Mouse (Mus musculus) neural tube, embryonic 10.5 days (tissue): ENCODE results near the gene Taf12.
"Not testable (repeated sequence)": the region's sequence is repeated elsewhere in the genome, so short reads cannot be mapped to it uniquely, and the experiment has no call there.

ENCODE experiments used
- DNase-seq: peaks from one replicate; pipeline ENCODE4 v3.0.0-alpha.2; 2017; ENCODE audit warnings: low spot score; ENCODE audit errors: extremely low spot score

Taf12 gene

DNA sequence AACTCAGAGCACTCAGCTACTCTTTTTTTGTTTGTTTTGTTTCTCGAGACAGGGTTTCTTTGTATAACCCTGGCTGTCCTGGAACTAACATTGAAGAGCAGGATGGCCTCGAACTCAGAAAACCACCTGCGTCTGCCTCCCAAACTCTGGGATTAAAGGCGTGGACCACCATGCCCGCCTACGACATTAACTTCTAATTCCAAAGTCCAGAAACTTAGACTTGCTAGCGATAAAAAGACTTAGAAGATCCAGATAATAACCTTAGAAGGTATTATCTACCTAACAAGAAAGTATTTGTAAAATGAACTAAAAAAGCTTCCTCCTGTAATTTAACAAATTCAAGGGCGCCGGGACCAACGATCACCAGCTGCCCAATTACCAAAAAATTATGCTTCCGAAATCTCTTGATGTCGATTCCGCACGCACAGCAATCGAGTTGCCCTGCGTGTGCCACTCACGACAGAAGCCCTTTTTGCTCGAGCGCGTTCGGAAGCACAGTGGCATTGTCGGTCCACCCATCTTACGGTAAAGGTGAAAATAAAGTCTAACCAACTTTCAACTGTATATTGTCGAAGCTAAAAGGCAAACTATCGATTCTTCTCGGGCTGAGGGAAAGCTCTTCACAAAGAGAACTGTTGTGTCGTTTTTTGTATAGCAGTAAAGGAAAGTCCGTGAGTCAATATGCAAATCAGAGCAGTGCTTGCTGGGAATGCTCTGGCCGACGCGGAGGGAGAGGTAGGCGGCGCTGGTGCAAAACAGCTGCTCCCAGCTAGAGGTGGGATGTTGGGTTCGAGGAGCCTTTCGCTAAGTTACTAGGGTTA is 4.2 kb upstream of the Taf12 start:
- peak; percentile 89 for DNase-seq

DNA sequence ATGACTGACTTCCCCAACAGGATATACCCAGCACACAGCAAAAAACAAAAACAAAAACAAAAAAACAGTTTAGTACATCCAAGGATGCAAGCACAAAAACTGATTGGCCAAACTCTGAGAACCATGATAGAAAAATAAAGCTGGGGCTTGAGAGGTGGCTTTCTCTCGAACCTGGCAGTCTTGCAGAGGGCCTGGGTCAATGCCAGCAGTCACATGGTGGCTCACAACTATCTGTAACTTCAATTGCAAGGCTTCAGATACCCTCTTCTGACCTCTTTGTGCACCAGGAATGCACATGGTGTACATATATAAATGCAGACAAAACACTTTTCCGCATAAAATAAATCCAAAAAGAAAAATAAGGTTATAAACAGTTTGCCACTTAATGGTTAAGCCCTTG is 1.0 kb upstream of the Taf12 start:
- DNase-seq = no peak

DNA sequence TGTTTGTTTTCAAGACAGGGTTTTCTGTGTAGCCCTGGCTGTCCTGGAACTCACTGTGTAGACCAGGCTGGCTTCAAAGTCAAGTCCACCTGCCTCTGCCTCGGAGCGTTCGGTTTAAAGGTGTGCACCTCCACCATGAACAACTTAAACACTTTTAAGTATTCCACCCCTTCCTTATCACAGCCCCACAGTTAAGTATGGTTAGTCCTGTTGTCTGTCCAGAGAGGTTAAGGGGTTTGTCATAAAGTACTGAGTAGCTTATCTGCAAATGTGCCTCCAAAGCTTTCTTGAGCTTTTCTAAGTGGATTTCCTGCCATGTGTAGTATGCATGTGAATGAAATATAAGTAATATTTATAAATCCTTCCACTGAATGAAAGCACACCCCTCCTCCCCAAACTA is 1.8 kb downstream of the Taf12 start:
- no peak for DNase-seq

DNA sequence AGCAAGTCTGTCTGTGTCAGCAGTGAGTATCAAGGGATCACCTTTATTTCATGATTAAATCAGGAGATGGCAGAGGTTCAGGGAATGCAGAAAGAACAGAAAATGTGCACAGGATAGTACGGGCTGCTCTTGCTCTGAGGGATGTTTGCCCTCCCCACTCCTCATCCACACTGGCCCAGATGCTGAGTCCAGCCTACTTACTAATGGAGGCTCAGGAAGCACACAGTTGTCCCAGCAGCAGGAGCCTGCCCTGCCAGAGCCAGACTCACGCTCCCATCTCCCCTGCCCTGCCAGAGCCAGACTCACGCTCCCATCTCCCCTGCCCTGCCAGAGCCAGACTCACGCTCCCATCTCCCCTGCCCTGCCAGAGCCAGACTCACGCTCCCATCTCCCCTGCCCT is 14.7 kb downstream of the Taf12 start:
- DNase-seq = not testable (repeated sequence)

DNA sequence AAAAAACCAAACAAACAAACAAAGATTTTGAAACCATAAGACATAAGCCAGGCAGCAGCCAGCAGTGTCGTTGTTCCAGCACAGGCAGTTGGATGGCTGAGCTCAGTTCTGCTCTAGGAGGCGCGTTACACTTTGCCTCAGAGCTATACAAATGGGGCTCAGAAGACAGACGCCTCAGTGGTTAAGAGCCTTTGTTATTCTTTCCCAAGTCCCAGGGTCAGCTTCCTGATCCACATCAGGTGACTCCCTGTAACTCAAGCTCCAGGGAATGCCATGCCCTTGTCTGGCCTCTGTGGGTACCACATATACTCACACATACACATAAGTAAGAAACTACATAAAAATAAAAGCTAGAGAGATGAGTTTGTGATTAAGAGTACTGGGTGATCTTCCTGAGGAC is 16.9 kb downstream of the Taf12 start:
- no peak for DNase-seq

DNA sequence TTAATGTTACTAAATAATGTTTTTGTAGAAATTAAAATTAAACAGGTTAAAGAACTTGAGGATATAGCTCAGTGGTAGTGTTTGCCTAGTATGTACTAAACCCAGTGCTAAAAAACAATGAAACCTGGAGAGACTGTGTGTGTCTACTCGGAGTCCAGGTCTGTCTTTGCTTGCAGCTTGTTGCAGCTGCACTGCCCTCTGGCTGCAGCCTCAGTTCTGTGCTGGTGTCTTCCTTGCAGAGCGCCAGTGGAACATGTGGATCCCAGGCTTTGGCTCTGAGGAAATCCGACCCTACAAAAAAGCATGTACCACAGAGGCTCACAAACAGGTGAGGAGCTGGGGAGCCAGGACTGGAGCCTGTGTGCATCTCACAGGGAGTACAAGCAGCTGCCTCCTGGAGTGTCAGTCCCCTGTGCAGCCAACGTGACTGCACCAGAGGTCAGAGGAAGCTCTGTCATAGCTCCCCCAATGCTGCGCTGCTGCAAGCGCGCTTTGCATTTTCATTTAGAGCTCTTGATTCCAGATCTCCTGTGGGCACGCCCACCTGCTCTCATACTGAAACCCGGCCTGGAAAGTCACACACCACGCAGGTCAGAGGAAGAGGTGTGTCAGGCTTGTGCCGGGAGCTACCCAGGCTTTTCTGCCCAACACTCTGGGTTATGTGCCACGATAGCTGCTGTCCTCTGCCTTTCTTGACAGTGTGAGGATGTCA is 17.6 kb downstream of the Taf12 start:
- no peak for DNase-seq

DNA sequence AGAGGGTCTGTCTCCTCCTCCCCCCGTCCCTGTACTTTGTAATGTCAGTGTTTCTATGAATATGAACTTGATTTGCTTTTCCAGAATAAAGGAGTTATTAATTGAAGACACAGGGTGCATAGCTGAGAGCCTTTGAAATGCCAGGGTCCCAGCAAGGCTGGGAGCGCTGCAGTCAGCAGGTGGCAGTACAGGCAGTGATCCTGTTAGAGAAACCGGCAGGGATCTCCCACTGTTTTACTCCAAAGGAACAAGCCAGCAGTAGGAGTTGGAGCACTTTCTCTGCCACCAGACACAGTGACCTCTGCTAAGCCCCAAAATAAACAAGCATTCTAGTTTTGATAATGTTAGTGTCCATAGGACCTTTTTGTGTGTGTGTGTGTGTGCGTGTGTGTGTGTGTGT is 18.8 kb downstream of the Taf12 start:
- DNase-seq = no peak

DNA sequence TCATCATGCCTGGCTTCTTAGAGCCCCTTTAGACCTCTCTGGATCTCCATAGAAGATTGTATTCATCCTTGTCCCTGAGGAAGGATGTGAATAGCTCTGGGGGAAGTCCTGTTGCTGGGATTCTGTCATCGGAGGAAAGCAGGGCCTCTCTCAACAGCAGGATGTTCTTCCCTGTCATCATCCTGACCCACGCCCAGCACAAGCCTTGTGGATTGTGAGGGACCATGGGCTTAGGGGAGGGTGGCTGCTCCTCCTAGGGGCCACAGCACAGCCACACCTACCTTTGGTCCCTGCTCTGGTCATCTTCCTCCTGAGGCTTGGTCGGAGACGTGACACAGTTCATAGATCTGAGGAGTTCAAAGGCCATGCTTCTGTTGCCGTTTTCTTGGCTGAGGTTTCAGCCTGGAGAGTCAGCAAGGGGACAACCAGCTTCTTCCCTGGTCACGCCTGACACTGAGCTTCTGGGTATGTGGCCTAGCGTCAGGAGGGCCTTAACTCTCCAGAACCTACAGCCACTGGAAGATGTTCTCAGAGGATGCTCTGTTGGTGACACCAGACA is 19.6 kb downstream of the Taf12 start:
- no peak for DNase-seq

DNA sequence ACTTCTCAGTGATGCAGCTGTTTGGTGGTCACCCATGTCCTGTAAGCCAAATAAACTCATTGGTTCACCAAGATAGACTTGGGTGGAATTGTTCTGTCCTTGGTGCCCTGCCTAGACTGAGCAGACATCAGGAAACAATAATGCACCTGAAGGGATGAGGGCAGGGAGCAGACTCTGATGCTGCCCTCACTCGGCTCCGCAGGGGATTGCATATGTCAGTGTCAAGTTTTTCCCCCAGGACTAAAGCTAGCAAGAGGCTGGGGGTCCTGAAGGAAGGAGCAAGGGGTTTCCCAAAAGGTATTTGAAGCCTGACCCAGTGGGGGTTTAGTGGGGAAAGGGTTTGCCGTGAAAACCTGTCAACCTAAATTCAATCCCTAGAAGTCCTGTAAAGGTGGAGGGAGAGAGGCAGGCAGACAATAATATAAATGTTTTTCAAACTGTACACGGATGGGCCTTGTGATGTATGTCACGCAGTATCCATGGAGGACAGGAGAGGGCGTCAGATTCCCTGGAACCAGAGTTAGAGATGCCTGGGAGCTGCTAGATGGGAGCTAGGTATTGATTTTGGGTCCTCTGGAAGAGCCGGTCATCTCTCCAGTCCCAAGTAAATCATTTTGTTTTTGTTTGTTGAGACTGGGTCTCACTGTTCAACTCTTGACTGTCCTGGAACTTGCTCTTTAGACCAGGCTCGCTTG is 21.7 kb downstream of the Taf12 start:
- DNase-seq = no peak

DNA sequence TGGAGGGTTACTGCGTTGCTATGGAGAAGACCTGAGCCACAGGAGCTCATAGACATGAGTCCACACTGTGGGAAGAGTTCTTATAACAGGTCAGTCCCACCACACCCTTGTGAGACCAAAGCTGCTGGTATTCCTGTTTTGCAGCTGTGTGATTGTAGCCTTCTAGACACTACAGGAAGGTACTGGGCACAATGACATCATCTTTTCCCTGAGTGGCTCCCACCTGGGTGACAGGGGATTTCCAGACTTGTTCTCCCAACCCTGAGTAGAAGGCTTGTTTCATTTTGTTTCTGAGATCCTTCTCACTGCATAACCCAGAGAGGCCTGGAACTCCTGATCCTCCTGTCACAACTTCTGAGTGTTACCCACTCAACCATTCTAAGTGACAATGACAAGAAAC is 25.7 kb downstream of the Taf12 start:
- no peak for DNase-seq

DNA sequence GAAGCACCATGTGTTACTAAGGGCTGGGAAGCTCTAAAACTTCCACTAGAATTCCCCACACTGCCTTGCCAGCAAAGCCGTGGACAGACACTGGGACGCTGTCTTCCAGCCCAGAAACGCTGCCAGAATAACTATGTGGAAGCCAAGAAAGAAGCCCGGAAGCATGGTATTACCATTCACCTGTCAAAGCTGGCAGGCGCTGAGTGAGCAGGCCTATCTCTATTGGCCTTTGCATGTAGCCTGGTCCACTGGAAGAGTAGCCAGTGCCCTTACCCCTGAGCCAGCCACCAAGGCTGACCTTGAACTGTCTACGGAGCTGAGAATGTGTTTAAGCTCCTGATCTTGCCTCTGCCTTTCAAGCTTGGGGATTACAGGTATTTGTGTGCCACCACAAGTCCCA is 27.3 kb downstream of the Taf12 start:
- DNase-seq = no peak

DNA sequence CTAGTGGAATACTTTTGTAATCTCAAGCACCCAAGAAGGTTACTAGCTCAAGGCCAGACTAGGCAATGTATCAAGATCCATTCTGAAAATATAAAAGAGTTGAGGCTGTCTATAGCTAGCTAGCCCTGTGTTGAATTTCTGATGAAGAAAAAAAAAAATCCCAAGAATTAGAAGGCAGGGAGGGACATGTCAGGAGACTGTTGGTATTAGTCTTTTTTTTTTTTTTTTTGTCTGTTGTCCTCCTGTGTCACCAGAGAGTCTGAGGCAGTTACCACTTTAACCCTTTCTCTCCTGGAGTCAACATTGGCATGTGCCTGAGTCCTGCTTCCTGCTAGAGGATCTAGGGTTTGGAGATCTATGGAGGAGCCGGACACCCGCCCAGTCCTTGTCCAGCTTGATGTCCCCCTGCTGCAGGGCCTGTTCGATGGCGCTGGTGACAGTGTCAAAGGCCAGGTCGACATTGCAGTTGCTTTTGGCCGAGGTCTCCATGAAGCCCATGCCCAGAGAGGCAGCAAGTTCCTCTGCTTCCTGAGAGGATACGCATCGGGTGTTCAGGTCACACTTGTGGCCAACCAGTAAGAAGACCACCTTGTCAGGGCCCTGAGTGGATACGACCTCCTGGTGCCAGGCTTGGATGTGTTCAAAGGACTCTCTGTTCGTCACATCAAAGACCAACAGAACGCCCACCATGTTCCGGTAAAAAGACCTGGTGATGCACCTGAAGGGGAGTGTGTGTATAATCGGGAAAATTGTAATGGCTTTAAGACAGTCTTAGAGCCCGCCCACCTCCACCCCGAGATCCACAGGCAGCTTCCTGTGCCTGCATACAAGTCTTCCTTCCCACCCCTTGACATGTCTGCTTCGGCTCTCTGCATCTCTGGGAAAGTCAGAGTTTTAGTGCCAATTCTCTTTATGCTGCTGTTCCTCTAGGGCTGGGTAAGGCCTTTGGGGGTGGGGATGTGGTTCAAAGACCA is 28.1 kb downstream of the Taf12 start:
- DNase-seq = no peak

DNA sequence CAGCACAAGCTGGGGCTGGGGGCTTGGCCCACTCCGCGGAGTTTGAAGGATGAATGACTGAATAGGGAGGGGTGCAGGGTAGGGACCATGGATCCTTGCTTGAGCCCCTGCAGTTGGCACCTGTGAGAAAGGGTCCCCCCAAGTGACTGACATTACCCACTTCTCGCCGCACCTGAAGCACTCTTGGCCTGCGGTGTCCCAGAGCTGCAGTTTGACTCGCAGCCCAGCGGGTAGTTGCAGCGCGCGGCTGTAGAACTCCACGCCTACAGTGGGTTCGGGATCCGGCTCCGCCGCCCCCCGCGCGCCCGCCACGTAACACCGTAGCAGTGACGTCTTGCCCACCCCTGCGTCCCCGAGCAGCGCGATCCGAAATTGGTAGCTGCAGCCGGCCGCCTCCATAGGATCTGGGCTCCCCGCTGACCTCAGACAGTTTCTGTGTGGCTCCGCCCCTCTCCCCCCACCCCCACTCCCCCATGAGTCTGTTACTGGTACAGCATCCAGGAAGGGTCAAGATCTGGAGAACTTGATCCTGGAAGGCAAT is 28.8 kb downstream of the Taf12 start, which contains the start of gene Rab42:
TSS of gene Rab42 (minus strand) at position 447 of the 541 bp plus-strand sequence.
- peak; percentile 68 for DNase-seq

DNA sequence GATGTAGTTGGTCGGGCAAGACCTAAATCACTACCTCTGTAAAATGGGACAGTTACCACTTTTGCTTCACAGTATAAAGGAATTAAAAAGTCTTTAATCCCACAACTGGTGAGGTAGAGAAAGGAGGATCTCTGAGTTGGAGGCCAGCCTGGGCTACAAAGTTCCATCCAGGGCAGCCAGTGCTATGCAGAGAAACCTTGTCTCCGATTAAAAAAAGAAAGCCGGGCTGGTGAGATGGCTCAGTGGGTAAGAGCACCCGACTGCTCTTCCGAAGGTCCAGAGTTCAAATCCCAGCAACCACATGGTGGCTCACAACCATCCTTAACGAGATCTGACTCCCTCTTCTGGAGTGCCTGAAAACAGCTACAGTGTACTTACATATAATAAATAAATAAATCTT is 29.3 kb downstream of the Taf12 start:
- not testable (repeated sequence) for DNase-seq

DNA sequence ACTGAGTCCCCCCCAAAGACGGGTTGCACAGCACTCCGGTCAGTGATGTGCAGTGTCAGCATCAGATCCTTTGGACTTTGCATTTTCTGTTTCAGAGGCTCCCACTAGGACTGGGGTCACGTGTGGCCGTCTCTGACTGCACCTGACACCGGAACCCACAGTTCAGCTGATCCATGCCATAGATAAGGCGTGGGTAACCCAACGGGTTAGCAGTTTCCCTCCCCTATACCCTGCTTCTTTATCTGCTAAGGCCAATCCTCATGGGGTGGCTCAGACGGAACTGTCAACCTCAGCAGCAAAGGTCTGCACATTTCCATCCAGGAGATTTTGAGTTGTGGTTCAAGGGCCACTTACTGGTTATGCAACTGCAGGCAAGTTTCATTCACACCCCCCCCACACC is 31.1 kb downstream of the Taf12 start:
- no peak for DNase-seq

DNA sequence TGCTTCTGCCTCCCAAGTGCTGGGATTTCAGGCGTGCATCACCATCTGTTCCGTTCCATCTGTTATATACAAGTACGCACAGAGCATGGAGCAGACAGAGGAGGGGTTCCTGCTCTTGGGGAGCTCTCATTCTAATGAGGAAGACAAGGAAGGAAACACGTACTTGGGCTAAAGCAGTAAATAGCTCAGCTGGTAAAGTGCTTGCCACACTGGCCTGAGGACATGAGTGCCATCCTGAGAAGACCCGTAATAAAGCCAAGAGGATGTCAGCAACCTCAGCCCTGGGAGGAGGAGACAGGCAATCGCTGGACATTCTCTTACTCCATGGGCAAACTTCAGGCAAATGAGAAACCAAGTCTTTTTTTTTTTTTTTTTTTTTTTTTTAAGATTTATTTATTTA is 31.8 kb downstream of the Taf12 start:
- no peak for DNase-seq

DNA sequence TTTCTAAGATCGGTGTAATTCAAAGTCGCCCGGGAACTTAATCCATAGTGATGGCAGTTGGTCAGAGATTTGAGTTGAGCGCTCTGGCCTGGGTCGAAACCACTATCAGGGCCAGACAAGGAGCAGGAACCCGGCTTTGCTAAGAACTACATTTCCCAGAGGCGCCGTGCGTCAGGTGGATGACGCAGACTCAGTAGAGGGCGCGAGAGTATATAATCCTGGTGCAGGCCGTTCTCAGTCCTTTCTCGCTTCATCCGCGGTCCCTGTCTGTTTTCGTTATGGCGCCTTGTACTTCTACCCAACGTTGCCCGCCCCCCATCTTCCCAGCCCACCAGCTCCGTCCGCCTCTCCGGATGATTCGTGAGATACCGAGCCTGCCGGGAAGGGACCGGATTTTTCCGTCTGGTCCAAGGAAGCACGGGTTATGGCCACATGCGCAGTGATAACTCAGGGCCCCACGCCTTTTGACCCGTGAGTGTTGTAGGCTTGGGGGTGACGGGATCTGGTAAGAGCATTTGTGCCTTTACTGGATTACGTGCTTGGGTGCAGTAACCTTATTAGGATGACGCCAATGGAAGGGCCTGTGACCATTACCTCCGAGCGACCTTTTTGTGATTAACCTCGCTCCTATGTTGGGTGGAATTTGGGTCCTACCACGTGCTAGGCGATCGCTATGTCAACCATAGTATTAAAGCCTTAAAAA is 34.4 kb downstream of the Taf12 start:
- peak; percentile 85 for DNase-seq

DNA sequence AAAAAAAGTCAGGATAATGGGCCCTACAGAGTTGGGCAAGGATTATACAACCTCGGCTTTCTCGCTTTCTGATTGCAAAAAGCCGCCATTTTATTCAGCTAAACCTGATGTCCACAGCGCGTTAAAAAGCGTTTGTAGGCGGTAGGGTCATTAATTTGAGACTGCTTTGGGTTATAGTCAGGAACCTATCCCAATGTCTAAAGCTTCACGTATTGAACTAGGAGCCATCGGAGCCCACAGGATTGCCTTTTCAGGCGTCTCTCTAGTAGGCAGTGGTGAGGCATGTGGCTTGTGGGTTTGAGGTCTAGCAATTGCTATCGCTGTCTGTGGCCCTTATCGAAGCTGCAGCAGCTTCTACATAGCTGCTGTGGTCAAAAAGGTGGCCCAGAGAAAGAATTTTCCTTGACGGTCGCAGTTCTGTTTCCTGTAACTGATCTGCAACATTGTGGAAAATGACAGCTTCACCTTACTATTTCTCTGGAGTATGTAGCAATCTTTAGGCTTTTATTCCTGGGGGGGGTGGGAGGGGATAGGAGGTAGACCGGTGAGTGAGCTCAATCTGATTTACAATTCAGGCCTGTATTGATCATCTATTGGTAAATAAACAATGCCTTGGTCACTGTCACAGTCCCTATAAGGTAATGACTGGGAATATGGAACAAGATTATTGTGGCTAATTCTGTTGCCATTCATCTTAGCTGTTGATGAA is 35.1 kb downstream of the Taf12 start:
- DNase-seq = peak; percentile 30

DNA sequence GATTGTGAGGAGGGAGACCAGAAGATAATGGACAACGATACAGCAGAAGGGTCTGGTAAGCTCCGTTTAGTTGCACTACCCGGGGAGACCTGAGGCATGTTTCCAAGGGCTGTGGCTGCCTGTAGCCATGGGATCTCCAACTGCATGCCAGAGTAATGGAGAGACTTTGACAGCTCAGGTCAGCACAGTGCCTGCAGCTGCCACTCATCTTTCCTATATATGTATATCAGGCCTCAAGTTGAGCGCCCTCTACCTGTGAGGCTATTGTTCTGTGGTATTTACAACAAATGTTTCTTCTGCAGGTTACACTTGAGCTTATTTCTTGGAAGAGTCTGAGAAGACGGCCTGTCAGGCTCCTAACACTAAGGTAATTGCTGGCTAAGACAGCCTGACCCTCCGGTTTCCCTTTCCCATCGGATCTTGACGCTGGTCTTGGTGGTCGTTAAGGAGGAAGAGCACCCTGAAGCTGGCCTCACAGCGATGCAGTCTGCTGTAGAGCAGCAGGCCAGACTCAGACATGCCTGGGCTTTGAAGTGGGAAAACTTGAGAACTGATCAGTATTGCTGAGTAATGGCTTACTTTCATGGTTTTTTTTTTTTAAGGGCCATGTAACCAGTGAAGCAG is 35.8 kb downstream of the Taf12 start:
- DNase-seq = peak; percentile 39
